Mouse (Mus musculus) layer of hippocampus, adult 9-10 months (tissue): ENCODE data around the gene Eprs.

Experiments used
- DNase-seq: peaks from one replicate; pipeline ENCODE4 v3.0.0; 2022; ENCODE audit warnings: low spot score

Eprs gene

DNA sequence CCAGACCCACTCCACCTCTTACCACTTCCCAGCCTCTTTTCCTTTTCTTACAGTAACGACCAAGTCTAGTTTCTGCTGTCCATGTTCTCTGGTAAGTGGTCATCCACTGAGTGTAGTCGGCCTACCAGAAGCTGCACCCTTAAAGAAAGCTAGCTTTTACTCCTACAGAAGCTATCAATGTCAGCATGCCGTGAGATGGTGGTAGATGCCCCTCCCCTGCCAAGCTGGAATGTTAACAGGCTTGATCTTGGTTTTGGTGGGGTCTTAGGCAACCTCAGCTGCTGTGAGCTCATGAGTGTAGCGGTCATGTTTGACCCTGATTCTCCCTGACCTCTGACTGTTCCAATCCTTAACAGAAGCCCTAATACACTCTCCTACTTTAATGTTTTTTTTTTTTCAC, 4.6 kb upstream of the Eprs start:
- DNase-seq, result no peak

DNA sequence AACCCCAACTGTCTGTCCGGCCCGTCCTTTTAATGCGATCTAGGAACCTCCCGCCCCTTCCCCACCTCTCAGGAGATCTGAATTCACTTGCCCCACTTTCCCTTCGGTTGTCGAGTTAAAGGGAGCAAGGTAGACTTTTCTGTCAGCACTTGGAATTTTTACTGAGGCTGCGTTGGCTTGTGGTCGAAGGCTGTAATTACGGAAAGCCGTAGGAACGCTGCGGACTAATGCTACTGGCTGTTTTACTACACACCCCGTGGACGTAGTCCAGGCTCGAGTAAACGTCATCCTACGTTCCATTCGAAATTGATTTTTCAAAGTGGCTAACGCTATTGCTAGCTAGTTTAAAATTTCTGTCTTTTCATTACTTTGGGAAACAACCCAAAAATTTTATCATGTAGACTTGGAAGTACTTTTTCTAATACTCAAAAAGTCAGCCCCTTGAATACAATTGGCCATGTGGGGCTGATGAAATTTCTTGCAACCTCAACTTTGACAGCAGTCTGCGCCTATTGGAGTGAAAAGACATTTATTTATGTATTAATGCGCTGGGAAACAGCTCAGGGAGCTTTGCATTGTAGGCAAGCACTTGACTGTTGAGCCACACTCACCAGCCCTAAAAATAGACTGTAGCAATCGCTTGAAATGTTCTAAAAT, 810 bp downstream of the Eprs start:
- DNase-seq, result no peak

GRCm38 (mm10) chr1:185364183-185364540, 1.3 kb downstream of the Eprs start:
- DNase-seq, result no peak

DNA sequence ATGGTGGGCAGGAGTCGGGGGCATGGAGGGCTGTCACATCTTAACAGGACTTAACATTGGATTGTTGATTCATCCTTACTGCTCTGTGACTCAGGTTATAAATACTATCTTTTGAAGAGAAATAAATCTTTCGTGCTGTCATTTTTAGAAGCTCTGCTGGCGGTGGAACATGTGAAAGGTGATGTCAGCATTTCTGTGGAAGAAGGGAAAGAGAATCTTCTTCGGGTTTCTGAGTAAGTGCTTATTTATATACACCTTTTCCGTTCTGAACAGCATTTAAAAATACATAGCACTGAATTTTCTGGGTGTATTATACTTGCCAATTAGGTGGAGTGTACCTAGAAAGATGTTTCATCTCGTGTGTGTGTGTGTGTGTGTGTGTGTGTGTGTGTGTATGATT, 4.5 kb downstream of the Eprs start:
- no peak for DNase-seq

GRCm38 (mm10) chr1:185369979-185370378, 7.1 kb downstream of the Eprs start:
- DNase-seq, result no peak

DNA sequence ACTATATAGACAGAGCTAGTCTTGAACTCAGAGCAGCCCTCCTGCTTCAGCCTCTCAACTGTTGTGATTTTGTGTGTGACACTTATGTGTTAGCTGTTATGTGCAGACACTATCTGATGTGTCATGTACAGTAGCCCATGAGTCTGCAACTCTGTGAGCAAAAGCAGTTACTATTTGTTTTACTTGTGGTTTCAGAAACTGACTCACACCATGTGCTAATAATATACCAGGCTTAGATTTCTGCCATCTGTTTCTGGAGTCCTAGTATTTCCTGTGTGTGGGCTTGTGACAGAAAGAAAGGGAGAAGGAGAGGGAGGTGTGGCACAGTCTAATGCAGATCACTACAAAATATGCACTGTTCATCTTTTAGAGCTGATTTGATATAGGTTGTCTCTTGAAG, 13.5 kb downstream of the Eprs start:
- DNase-seq, result peak; percentile 25

DNA sequence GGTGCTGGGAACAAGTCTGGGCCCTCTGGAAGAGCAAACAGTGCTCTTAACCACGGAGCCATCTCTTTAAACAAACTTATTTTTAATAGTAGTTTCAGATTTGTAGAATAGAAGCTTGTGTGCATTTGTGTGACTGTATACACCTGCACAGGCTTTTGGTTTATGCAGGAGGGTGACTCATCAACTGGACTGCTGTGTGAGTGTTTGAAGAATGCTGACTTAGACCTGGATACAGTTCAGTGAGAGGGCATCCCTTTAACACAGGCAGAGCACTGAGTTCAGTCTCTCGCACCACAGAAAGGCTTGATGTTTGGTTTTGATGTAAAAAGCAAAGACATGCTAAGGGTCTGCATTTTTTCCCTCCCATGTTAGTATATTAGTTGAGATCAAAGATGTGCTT, 14.6 kb downstream of the Eprs start:
- DNase-seq, result no peak

GRCm38 (mm10) chr1:185401615-185402014, 38.8 kb downstream of the Eprs start:
- DNase-seq, result no peak

GRCm38 (mm10) chr1:185404021-185404420, 41.2 kb downstream of the Eprs start:
- DNase-seq, result no peak

DNA sequence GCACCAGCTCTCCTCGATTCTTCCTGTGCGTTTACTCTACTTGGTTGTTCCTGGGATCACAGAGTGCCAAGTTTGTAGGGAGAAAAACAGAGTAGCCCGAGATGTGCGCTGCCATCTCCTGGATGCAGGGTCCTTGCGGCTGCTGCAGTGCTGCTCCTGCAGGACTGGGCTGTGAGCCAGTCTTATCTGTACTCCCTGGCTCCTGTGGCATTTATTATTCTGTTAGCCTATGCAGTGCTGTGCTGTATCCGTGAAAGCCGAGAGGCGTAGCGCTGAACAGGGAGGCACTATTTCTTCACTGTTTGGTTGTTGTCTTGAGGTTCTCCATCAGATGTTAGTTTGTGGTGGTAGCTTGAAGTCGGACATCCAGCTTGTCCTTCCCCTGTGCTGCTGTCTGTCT, 43.1 kb downstream of the Eprs start:
- no peak for DNase-seq

GRCm38 (mm10) chr1:185409831-185410230, 47.0 kb downstream of the Eprs start:
- DNase-seq, result no peak

DNA sequence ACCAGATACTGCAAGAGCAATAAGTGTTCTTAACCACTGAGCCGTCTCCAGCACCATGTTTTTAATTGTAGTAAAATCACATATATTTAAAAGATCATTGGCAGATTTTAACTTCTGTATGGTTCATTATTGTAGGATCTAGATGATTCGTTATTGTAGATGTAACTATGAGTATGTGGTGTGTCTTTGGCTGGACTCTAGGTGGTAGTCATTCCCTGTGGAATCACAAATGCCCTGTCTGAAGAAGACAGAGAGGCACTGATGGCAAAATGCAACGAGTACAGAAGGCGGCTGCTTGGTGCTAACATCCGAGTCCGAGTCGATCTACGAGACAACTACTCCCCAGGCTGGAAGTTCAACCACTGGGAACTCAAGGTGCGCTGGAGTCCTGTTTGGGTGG, 55.2 kb downstream of the Eprs start:
- DNase-seq, result no peak

GRCm38 (mm10) chr1:185419805-185420204, 57.0 kb downstream of the Eprs start:
- no peak for DNase-seq

- no peak for DNase-seq
Measured at GRCm38 (mm10) chr1:185420776-185421175, 57.9 kb downstream of the Eprs start.

- no peak for DNase-seq
Measured at GRCm38 (mm10) chr1:185426583-185426982, 63.7 kb downstream of the Eprs start.

- DNase-seq, result no peak
Measured at GRCm38 (mm10) chr1:185430488-185430887, 67.6 kb downstream of the Eprs start.

GRCm38 (mm10) chr1:185431245-185431997, 68.6 kb downstream of the Eprs start:
- no peak for DNase-seq

DNA sequence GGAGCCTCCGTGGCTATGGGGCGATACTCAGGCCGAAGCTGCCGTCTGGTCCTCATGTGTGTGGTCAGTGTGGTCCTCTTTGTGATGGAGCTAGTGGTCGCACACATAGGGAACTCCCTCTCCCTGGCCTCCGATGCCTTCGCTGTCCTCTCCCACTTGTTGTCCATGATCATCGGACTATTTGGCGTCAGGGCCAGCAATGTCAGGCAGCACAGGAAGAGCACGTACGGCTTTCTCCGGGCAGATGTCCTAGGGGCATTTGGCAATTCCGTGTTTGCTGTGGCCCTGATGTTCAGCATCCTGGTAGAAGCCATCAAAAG, 69.1 kb downstream of the Eprs start:
- no peak for DNase-seq

DNA sequence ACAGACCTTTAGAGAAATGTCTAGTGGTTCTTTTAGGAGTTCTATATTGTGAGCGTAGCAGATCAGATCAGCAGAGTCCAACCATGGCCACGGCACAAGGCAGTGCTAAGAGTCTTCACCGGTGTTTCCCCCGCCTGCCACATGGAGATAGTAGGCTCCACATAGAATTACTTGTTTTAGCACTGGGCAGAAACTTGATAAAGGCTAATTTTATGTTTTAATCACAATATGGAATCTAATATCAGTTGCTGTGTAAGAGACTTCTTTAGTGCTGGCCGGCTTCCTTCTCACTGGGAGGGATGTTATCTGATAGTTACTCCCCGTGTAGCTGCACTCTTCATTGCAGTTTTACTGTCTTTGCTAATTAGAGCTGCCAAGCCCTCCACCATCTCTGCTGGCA, 70.3 kb downstream of the Eprs start:
- no peak for DNase-seq

DNA sequence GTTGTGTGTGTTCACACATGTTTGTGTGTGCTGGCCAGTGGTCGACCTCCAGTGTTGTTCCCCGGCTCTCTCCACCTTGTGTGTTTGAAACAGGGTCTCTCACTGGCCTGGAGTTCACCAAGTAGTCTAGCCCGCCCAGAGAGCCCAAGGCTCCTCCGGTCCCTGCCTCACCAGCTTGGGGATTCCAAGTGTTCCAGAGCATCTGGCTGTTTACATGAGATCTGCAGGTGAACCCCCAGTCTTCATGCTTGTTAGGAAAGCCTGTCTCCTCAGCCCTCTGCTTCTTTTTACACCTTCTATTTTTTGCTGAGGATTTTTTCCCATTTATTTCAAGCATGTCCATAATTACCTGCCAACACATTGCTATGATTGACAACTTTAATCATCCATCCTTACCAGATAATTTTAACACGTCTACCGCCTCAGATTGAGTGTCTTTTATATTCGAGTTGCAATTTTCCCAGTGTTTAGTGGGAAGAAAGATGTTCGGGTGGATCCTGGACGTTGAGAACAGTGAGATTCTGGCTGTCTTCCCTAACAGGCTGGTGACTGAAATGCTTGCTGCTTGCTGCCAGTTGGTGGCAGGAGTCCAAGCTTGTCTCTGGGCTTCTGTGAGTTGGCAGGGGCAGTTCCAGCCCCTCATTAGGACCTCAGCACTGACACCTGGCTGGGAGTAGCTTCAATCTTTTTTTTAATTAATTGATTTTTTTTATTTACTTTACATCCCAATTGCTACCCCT, 76.2 kb downstream of the Eprs start:
- DNase-seq, result peak; percentile 31

- no peak for DNase-seq
Measured at GRCm38 (mm10) chr1:185441703-185442472, 79.0 kb downstream of the Eprs start.

DNA sequence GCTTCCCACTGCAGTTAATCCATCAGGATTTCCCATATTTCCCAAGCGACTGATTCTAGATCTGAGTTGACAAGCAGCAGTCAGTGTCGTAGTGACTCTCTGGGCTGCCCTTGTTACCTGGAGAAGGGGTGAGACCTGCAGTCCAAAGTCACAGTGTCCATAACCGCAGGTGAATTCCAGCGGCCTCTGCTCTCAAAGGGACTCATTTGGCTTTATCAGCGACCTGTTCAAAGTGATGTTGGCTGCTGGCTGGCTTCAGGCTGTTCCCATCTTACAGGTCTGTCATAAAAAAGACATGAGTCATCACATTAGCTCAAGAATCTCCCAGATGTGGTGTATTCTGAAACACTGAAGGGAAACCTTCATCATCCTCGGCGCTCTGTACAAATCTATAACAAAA, 86.1 kb downstream of the Eprs start:
- DNase-seq, result no peak

DNA sequence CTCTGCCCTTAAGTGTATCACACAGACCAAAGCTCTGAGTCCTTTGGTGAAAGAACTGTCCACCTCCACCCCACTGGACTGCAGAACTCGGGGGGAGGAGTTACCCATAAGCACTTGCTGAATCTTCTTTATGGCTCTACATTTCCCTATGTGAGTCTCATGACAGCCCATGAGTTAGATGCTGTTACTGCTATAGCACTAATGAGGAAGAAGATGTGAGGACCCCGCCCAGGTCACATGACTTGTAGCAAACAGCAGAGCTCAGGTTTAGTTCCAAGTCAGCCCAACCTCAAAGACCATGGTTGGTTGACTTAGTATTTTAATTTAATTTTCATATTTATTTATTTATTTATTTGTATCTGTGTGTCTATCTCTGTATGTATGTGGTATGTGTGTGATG, 86.9 kb downstream of the Eprs start:
- no peak for DNase-seq
